Mouse (Mus musculus) kidney, embryonic 16.5 days (tissue): ENCODE measurements around the gene Mrpl33. TPM values are rescaled to one million over a fixed set of nuclear protein-coding genes. Genes with fewer than 3 reads are reported as not detected.
A peak's percentile ranks its signal among the peaks of the same experiment; 100 is the strongest.

Source experiments
- ATAC-seq: fragments of 200-750 bp; cut with Nextera tagmentation; 2 replicates; pipeline ENCODE4 v1.8.0; 2017; ENCODE audit warnings: moderate TSS enrichment; ENCODE audit not compliant: low FRiP score, low TSS enrichment
- H3K27ac ChIP-seq: fragments of 300-500 bp; sonication (generic); 2 replicates; pipeline ENCODE4 v1.5.1; 2014; ENCODE audit warnings: low read length
- H3K27me3 ChIP-seq: fragments of 300-500 bp; sonication (generic); 2 replicates; pipeline ENCODE4 v1.6.1; 2014; ENCODE audit warnings: low read length, control low read depth, mixed read lengths; ENCODE audit not compliant: insufficient read depth
- H3K36me3 ChIP-seq: fragments of 300-500 bp; sonication (generic); 2 replicates; pipeline ENCODE4 v1.6.1; 2014; ENCODE audit warnings: low read length, control low read depth, mixed read lengths; ENCODE audit not compliant: insufficient read depth
- H3K4me1 ChIP-seq: fragments of 300-500 bp; sonication (generic); 2 replicates; pipeline ENCODE4 v1.6.1; 2014; ENCODE audit warnings: low read length, control low read depth, mixed read lengths; ENCODE audit not compliant: insufficient read depth
- H3K4me2 ChIP-seq: fragments of 300-500 bp; sonication (generic); replicated peaks from 2 replicates; pipeline ENCODE4 v1.6.1; 2014; ENCODE audit warnings: low read depth, low read length
- H3K4me3 ChIP-seq: fragments of 300-500 bp; sonication (generic); 2 replicates; pipeline ENCODE4 v1.5.1; 2014; ENCODE audit warnings: mild to moderate bottlenecking, low read length
- H3K9ac ChIP-seq: fragments of 300-500 bp; sonication (generic); replicated peaks from 2 replicates; pipeline ENCODE4 v1.6.1; 2014; ENCODE audit warnings: low read length
- H3K9me3 ChIP-seq: fragments of 300-500 bp; sonication (generic); 2 replicates; pipeline ENCODE4 v1.6.1; 2016; ENCODE audit warnings: low read length, control low read depth
- WGBS: fragments of 180-500 bp; shearing (Covaris S2); extraction: QIAGEN DNeasy Blood & Tissue Kit; methylation state at CpG from one replicate; pipeline ENCODE4 v1.1.7; 2014; 5-methylcytosine and 5-hydroxymethylcytosine counted together
- polyA plus RNA-seq: library from polyadenylated mRNA; unstranded; fragments of >200 nt; fragmentation: Nextera tagmentation; extraction: Ambion mirVana; gene quantifications from 2 replicates; pipeline ENCODE4 v1.2.1, GENCODE M21; 2015

Mrpl33 gene
- 237 and 260 TPM in 2 replicates for polyA plus RNA-seq

DNA sequence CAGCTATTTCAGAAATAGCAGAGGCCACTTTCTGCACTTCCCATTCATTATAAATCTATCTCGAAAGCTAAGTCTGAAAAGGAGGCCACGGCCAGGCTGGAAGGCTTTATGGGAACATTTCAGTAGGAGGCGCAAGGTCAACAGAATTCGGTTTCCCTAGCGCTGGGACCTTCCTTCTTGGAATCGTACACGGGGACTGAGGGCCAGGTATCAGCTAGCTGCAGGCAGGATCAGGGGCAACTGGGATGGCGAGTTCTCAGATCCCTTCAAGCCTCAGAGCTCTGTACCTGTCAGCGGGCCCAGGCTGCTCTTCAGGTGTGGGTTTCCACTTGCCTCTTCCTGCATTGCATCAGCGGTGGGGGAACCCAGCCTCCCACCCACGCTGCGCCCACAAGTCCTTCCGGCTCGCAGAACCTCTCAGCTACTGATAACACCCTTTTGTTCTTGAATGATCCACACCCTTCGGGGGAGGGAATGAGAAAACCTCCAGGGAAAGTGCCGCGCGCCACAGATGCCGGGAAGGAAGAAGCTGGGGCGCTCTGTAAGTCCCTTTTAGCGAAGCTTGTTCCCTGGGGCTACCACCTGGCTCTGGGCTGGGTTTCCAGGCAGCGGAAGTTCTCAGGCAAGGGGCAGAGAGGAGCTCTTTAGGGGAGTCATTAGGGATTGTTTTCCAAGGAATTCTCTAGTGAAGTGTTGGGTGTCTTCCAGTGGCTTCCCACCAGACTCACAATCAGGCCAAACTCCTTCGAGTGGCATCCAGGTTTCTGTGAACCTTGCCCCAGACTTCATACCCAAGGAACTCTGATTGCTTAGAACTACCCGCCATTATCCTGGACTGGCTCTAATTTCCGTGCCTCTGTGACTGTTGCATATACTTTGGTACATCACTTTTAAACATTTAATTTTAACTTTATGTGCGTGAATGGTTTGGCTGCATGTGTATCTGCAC, at the start of gene Mrpl33:
Gene Mrpl33 (plus strand): TSS at position 455 of the 949 bp plus-strand sequence.
- 8% methylated on average over 26 of the region's 26 CpGs for WGBS
- H3K4me1 ChIP-seq = peaks cover 17% of the 10 kb centered on the region
- peak within 1 kb of the TSS; percentile 57 for H3K27ac ChIP-seq
- H3K27me3 ChIP-seq = no peaks in the 10 kb centered on the region
- no peaks in the 10 kb centered on the region for H3K36me3 ChIP-seq
- peak within 1 kb of the TSS; percentile 73 for H3K9ac ChIP-seq
- peak within 1 kb of the TSS; percentile 45 for H3K4me3 ChIP-seq
- no peaks in the 10 kb centered on the region for H3K9me3 ChIP-seq
- H3K4me2 ChIP-seq = peak within 1 kb of the TSS; percentile 67
- peak; percentile 46; the same call in 1 of the 2 replicates for ATAC-seq

DNA sequence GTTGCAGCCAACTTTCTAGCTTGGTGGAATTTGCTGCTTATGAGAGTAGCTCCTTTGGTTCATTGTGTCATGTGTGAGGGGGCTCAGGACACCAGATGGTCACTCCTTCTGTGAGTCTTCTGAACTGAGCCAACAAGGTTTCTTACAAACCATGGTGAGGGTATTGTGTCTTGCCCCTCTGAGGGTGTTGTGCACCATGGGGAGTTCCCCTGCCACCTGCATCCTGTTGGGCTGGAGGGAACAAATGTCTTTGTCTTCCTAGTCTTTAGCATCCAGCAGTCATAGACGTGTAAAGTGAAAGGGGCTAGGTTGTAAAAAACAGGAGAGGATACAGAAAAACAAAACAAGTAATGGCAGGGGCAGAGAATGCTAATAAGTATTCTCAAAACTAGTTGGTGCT, 37.3 kb upstream of the Mrpl33 start:
- peaks cover 32% of the 10 kb centered on the region for H3K36me3 ChIP-seq
- H3K9me3 ChIP-seq = no peaks in the 10 kb centered on the region
- ATAC-seq = no peak
- H3K4me1 ChIP-seq = peaks cover 15% of the 10 kb centered on the region
- H3K27ac ChIP-seq = no peak overlapping the region
- H3K4me2 ChIP-seq = no peak overlapping the region
- no peak overlapping the region for H3K4me3 ChIP-seq
- no peak overlapping the region for H3K9ac ChIP-seq
- H3K27me3 ChIP-seq = no peaks in the 10 kb centered on the region
- 46% methylated on average over 1 of the region's 1 CpGs for WGBS

DNA sequence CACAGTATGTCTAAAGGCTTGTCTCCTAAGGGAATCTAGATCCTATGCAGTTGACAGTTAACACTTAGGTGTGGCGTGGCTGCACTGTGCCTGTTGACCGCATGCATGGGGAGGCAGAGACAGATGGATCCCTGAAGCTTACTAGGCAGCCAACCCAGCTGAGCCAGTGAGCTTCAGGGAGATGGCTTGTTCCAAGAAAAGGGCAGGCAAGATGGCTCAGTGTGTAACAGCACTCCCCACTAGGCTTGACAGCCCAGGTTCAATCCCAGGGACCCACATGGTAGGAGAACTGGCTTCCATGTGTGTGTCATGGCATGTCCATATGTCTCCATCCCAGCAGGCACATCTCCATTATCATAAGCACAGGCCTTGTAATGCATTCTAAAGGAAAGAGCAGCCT, 36.4 kb upstream of the Mrpl33 start:
- no peak overlapping the region for H3K4me2 ChIP-seq
- 97% methylated on average over 2 of the region's 2 CpGs for whole genome bisulfite sequencing
- no peak for ATAC-seq
- no peak overlapping the region for H3K9ac ChIP-seq
- H3K4me1 ChIP-seq = peaks cover 17% of the 10 kb centered on the region
- no peak overlapping the region for H3K4me3 ChIP-seq
- peaks cover 25% of the 10 kb centered on the region for H3K36me3 ChIP-seq
- H3K27ac ChIP-seq = no peak overlapping the region
- H3K27me3 ChIP-seq = no peaks in the 10 kb centered on the region
- H3K9me3 ChIP-seq = no peaks in the 10 kb centered on the region

DNA sequence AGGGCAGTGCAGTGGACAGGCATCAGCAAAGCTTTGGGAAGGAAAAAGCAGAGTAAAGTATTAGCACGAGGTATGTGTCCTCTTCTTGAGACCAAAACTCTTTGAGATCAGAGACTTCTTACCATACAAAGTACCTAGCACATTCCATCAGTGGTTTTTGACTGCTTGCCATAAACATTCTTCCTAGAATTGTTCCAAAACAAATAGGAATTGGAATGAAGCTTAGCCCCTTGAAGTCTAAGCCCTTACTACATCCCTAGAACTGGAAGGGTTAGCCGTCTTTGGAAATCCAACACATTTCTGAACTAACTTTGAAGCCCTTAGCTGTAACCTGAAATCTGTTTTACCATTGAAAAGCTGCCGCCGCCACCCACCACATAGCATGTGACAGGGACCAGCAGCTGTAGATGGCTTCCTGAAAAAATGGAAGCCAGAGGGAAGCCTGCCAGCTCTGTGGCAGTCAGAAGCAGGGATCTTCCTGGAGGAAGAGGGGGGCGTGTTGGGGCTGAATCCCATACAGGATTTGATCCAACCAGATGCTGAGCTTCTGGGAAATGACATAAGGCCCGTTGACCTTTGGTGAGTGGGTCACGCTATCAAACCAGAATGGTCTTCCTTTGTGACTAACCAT, 34.6 kb upstream of the Mrpl33 start:
- H3K9ac ChIP-seq = no peak overlapping the region
- WGBS = 68% methylated on average over 7 of the region's 7 CpGs
- no peak for ATAC-seq
- H3K4me3 ChIP-seq = no peak overlapping the region
- peaks cover 19% of the 10 kb centered on the region for H3K4me1 ChIP-seq
- H3K27me3 ChIP-seq = no peaks in the 10 kb centered on the region
- H3K4me2 ChIP-seq = no peak overlapping the region
- H3K36me3 ChIP-seq = peaks cover 13% of the 10 kb centered on the region; the same call in 1 of the 2 replicates
- no peaks in the 10 kb centered on the region for H3K9me3 ChIP-seq
- H3K27ac ChIP-seq = peak overlapping the region; percentile 5

DNA sequence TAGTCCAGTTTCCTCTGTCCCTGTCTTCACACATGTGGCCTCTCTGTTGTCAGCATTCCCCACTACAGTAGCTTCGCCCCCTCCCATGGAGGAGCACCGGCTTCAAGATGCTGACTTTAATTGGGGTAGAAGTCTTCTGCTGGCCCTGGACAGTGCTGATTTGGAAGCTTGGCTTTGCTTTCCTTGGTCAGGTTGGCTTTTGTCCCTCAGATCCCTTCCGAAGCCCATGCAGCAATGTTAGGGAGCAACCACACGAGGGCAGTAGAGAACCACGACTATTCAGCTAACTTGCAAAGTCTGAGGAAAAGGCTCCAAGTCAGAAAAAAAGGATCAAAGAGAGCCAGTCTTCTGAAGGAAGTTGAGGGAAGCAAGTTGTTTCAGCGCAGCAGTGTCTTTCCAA, 33.2 kb upstream of the Mrpl33 start:
- peaks cover 7% of the 10 kb centered on the region; the same call in 1 of the 2 replicates for H3K36me3 ChIP-seq
- H3K4me1 ChIP-seq = peaks cover 19% of the 10 kb centered on the region
- no peak overlapping the region for H3K4me3 ChIP-seq
- ATAC-seq = peak; percentile 21; the same call in 1 of the 2 replicates
- H3K9ac ChIP-seq = peak overlapping the region; percentile 56
- no peak overlapping the region for H3K4me2 ChIP-seq
- no peaks in the 10 kb centered on the region for H3K27me3 ChIP-seq
- no peaks in the 10 kb centered on the region for H3K9me3 ChIP-seq
- peak overlapping the region; percentile 70; the same call in 1 of the 2 replicates for H3K27ac ChIP-seq
- 5% methylated on average over 6 of the region's 6 CpGs for WGBS

DNA sequence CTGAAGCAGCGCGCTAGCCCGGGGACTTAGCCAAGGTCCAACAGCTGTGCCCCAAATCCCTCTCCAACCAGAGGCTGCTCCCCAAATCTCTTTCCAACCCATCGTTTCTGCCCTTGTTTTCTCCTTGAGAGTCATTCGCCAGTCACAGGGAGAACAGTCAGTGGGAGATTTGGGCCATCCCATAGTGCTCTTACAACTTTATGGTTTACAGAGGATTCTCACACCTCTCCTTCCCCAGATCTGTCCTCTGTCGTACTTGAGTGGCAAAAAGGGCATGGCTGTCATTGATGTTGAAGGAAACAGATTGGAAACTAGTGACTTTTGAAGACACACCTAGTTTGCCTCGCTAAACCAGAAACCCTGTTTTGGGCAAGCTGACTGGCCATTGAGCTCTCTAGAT, 32.8 kb upstream of the Mrpl33 start:
- H3K9ac ChIP-seq = peak overlapping the region; percentile 56

DNA sequence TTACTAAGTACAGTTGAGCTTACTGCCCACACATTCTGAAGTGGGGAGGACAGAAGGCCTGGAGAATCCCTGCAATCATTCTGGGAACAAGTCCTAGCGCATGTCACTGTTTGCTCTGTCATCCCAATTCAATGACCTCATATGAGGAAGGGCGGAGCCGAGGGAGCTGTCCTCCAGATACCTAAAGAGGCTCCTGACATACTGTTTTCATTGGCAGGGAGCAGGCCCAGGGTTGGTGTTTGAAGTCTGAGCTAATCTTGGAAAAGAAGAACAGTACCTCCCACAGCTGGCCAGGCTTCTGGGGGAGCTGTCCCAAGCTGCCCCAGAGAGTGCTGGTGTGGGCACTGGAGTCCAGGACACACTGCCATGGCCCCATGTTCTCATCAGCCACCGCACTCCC, 31.8 kb upstream of the Mrpl33 start:
- no peak overlapping the region for H3K4me3 ChIP-seq
- H3K27ac ChIP-seq = no peak overlapping the region
- no peak for ATAC-seq
- no peaks in the 10 kb centered on the region for H3K36me3 ChIP-seq
- no peaks in the 10 kb centered on the region for H3K27me3 ChIP-seq
- no peaks in the 10 kb centered on the region for H3K9me3 ChIP-seq
- no peak overlapping the region for H3K4me2 ChIP-seq
- H3K4me1 ChIP-seq = peaks cover 19% of the 10 kb centered on the region
- WGBS = 82% methylated on average over 4 of the region's 4 CpGs
- no peak overlapping the region for H3K9ac ChIP-seq

More for the DNA sequence above, 32.8 kb upstream of the Mrpl33 start:
- H3K4me3 ChIP-seq = no peak overlapping the region
- 26% methylated on average over 7 of the region's 7 CpGs for WGBS
- H3K9me3 ChIP-seq = no peaks in the 10 kb centered on the region
- peaks cover 19% of the 10 kb centered on the region for H3K4me1 ChIP-seq
- no peak for ATAC-seq
- peak overlapping the region; percentile 70 for H3K27ac ChIP-seq
- H3K27me3 ChIP-seq = no peaks in the 10 kb centered on the region
- H3K36me3 ChIP-seq = peaks cover 7% of the 10 kb centered on the region; the same call in 1 of the 2 replicates
- H3K4me2 ChIP-seq = no peak overlapping the region

DNA sequence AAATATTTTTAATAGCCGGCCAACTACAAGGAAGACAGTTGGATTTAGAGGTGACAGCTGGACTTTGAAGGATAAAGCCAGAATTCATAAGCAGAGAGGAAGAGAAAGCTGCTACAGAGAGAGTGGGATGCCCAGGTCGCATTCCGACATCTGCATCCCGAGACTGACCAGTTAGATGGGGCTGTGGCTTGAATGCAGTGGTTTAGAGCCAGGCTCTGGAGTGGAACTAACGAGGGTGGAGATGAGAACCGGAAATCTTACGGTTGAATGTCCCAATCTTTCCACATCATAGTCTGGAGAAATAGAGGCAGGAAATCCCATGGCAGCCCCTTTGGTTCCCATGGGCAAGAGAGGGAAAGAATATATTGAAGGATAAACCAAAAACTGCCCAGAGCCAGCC, 30.7 kb upstream of the Mrpl33 start:
- Histone ChIP-seq H3K27me3 (no peaks in the 10 kb centered on the region), H3K9ac (no peak overlapping the region), H3K4me1 (peaks cover 22% of the 10 kb centered on the region), H3K4me3 (no peak overlapping the region), H3K36me3 (no peaks in the 10 kb centered on the region), H3K9me3 (no peaks in the 10 kb centered on the region), H3K27ac (peak overlapping the region; percentile 1; the same call in 1 of the 2 replicates), H3K4me2 (no peak overlapping the region)
- no peak for ATAC-seq
- WGBS = 67% methylated on average over 7 of the region's 7 CpGs

DNA sequence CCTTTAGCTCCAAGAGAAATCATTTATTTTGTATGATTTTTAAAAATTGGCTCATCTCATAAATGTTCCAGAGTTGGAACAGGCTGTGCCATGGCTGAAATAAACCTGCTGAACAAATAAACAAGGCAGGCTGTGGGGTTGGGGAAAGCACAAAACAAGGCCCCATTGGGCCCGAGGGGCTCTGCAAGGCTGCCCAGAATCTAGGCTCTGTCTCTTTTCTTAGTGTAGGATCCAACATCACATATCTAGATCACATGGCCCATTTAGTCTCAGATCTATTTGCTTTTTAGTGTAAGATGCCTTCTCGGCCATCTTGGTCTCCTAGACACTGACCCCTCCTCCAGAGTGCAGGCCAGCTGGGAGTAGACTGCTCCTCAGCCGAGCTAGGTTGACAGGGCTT, 30.3 kb upstream of the Mrpl33 start:
- H3K36me3 ChIP-seq = no peaks in the 10 kb centered on the region
- peak overlapping the region; percentile 1; the same call in 1 of the 2 replicates for H3K27ac ChIP-seq
- no peak overlapping the region for H3K4me3 ChIP-seq
- ATAC-seq = no peak
- H3K4me1 ChIP-seq = peaks cover 26% of the 10 kb centered on the region
- H3K4me2 ChIP-seq = no peak overlapping the region
- no peak overlapping the region for H3K9ac ChIP-seq
- no peaks in the 10 kb centered on the region for H3K27me3 ChIP-seq
- no peaks in the 10 kb centered on the region for H3K9me3 ChIP-seq
- WGBS = 42% methylated on average over 3 of the region's 3 CpGs
